Mouse (Mus musculus): ENCODE measurements around the gene Arl8b. TPM values are rescaled to one million over a fixed set of nuclear protein-coding genes. Genes with fewer than 3 reads are reported as not detected.
A peak's percentile ranks its signal among the peaks of the same experiment; 100 is the strongest.

Gene Arl8b
- polyA plus RNA-seq, 1 experiment, result 0.47 TPM

GRCm38 (mm10) chr6:108805871-108806270, 23.0 kb downstream of the Arl8b start:
- Histone ChIP-seq H3K36me3 (ENCODE audit: control insufficient read depth) (no peaks in the 10 kb centered on the region), H3K4me3 (replicated peaks) (no peak overlapping the region), H3K4me1 (ENCODE audit: control insufficient read depth) (peaks cover 2% of the 10 kb centered on the region; the same call in 1 of the 2 replicates), H3K27me3 (ENCODE audit: control insufficient read depth) (no peaks in the 10 kb centered on the region), H3K9me3 (ENCODE audit: control insufficient read depth, low read length) (no peaks in the 10 kb centered on the region)
- no peak for TF ChIP-seq GATA1 (IDR thresholded peaks at IDR 0.05; ENCODE audit: low read length)
- no peak for TF ChIP-seq TAL1 (IDR thresholded peaks at IDR 0.05; ENCODE audit: low read length)

DNA sequence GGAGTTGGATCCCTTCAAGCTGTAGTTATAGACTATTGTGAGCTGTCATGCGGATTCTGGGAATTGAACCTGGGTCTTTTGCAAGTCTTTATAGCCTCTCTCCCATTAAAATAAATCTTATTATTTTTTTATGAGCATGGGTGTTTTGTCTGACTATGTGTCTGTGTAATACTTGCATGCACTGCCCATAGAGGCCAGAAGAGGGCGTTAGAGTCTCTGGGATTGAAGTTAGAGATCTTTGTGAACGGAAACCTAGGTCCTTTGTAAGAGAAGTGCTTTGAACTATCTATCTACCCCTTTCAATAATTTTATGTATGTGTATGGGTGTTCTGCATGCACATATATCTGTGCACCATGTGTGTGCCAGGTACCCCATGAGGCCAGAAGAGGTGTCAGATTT, 24.5 kb downstream of the Arl8b start:
- no peak for TF ChIP-seq TAL1 (IDR thresholded peaks at IDR 0.05; ENCODE audit: low read length)
- no peak for TF ChIP-seq GATA1 (IDR thresholded peaks at IDR 0.05; ENCODE audit: low read length)
- Histone ChIP-seq H3K4me3 (replicated peaks) (no peak overlapping the region), H3K36me3 (ENCODE audit: control insufficient read depth) (no peaks in the 10 kb centered on the region)

GRCm38 (mm10) chr6:108808786-108809185, 25.9 kb downstream of the Arl8b start:
- Histone ChIP-seq H3K27me3 (ENCODE audit: control insufficient read depth) (no peaks in the 10 kb centered on the region), H3K4me1 (ENCODE audit: control insufficient read depth) (peaks cover 2% of the 10 kb centered on the region; the same call in 1 of the 2 replicates), H3K4me3 (replicated peaks) (no peak overlapping the region), H3K36me3 (ENCODE audit: control insufficient read depth) (peaks cover 2% of the 10 kb centered on the region; the same call in 1 of the 2 replicates), H3K9me3 (ENCODE audit: control insufficient read depth, low read length) (no peaks in the 10 kb centered on the region)
- TF ChIP-seq TAL1 (IDR thresholded peaks at IDR 0.05; ENCODE audit: low read length), result no peak
- no peak for TF ChIP-seq GATA1 (IDR thresholded peaks at IDR 0.05; ENCODE audit: low read length)

More for the DNA sequence above, 24.5 kb downstream of the Arl8b start:
- H3K9me3 ChIP-seq (ENCODE audit: control insufficient read depth, low read length), result no peaks in the 10 kb centered on the region
- H3K27me3 ChIP-seq (ENCODE audit: control insufficient read depth), result no peaks in the 10 kb centered on the region
- H3K4me1 ChIP-seq (ENCODE audit: control insufficient read depth), result peaks cover 2% of the 10 kb centered on the region; the same call in 1 of the 2 replicates

- Histone ChIP-seq H3K9me3 (ENCODE audit: control insufficient read depth, low read length) (no peaks in the 10 kb centered on the region), H3K4me1 (ENCODE audit: control insufficient read depth) (peaks cover 2% of the 10 kb centered on the region; the same call in 1 of the 2 replicates), H3K4me3 (replicated peaks) (no peak overlapping the region), H3K36me3 (ENCODE audit: control insufficient read depth) (peaks cover 3% of the 10 kb centered on the region), H3K27me3 (ENCODE audit: control insufficient read depth) (no peaks in the 10 kb centered on the region)
- TF ChIP-seq GATA1 (IDR thresholded peaks at IDR 0.05; ENCODE audit: low read length) (no peak), TAL1 (IDR thresholded peaks at IDR 0.05; ENCODE audit: low read length) (no peak)
Measured at GRCm38 (mm10) chr6:108810237-108810636, 27.3 kb downstream of the Arl8b start.

DNA sequence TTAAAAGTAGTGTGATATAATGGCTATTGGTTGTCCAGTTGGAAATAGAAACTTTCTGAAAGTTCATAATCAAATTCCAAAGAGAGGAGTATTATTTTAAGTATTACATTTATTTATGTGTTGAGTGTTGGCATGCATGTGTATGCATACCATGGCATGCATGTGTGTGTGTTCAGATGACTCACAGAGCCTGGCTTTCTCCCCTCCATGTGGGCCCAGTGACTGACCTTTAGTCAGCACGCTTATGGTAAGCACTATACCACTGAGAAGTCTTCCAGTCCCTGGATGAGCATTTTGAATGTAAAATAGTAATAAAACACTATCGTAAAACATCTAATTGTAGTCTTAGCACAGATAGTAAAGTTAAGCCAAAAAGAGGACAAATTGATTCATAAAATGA, 29.2 kb downstream of the Arl8b start:
- Histone ChIP-seq H3K9me3 (ENCODE audit: control insufficient read depth, low read length) (no peaks in the 10 kb centered on the region), H3K27me3 (ENCODE audit: control insufficient read depth) (no peaks in the 10 kb centered on the region), H3K36me3 (ENCODE audit: control insufficient read depth) (peaks cover 17% of the 10 kb centered on the region), H3K4me3 (replicated peaks) (no peak overlapping the region), H3K4me1 (ENCODE audit: control insufficient read depth) (peaks cover 2% of the 10 kb centered on the region; the same call in 1 of the 2 replicates)
- TF ChIP-seq TAL1 (IDR thresholded peaks at IDR 0.05; ENCODE audit: low read length) (no peak), GATA1 (IDR thresholded peaks at IDR 0.05; ENCODE audit: low read length) (no peak)

DNA sequence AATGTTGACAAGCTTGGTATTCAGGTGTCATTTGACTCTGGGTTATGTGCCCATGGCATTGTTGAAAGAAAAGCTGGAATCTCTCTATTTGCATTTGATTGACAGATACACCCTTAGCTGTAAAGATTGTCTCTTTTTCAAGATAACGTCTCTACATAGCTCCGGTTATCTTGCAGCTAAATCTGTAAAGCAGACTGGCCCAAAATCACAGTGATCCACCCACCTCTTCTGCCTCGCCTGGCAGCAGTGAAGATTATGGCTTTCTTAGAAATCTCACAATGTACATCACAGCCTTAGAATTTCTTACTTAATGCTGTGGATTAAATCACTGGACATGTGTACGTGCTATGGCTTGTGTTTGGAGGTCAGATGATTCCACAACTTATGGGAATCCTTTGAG, 34.6 kb downstream of the Arl8b start:
- no peak for TF ChIP-seq TAL1 (IDR thresholded peaks at IDR 0.05; ENCODE audit: low read length)
- TF ChIP-seq GATA1 (IDR thresholded peaks at IDR 0.05; ENCODE audit: low read length), result no peak
- no peaks in the 10 kb centered on the region for H3K9me3 ChIP-seq (ENCODE audit: control insufficient read depth, low read length)
- H3K4me3 ChIP-seq (replicated peaks), result no peak overlapping the region
- no peaks in the 10 kb centered on the region for H3K4me1 ChIP-seq (ENCODE audit: control insufficient read depth)
- peaks cover 64% of the 10 kb centered on the region for H3K36me3 ChIP-seq (ENCODE audit: control insufficient read depth)
- H3K27me3 ChIP-seq (ENCODE audit: control insufficient read depth), result no peaks in the 10 kb centered on the region

DNA sequence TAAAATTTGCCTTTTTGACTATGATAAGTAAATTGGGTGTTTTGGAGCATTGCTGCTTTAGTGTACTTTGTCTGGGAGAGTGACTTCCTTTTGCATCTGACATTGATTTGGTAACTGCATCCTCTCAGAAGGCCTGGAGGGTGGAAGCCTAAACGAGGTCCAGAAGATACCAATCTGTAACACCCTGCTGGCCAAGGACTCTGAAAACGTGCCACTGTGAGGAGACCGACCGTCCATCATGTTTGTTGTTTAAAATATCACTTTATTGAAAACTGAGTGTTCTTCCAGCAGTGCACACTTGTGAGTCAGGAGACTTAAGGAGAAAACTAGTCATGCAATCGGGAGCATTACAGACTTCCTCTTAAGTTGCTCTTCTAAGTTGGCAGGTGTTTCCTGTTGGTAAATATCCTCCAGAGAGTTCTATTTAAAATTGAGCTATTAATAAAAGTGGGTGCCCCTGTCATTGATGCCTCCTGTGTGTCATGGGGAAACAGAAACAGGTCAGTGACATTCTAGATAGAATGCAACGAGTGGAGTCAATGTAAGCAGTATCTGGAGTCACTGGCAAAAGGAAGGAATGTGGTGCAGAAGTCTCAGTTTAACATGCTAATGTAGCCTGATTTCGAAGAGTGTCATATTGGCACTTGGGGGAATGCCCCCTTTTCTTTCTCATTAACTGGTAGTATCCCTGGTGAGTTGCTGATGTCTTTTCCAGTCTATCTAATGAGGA, 42.1 kb downstream of the Arl8b start:
- no peaks in the 10 kb centered on the region for H3K9me3 ChIP-seq (ENCODE audit: control insufficient read depth, low read length)
- peaks cover 42% of the 10 kb centered on the region for H3K36me3 ChIP-seq (ENCODE audit: control insufficient read depth)
- H3K4me3 ChIP-seq (replicated peaks), result no peak overlapping the region

GRCm38 (mm10) chr6:108826070-108826469, 43.2 kb downstream of the Arl8b start:
- Histone ChIP-seq H3K9me3 (ENCODE audit: control insufficient read depth, low read length) (no peaks in the 10 kb centered on the region), H3K4me1 (ENCODE audit: control insufficient read depth) (peaks cover 28% of the 10 kb centered on the region), H3K36me3 (ENCODE audit: control insufficient read depth) (peaks cover 32% of the 10 kb centered on the region), H3K27me3 (ENCODE audit: control insufficient read depth) (no peaks in the 10 kb centered on the region), H3K4me3 (replicated peaks) (no peak overlapping the region)
- TF ChIP-seq GATA1 (IDR thresholded peaks at IDR 0.05; ENCODE audit: low read length), result no peak
- TF ChIP-seq TAL1 (IDR thresholded peaks at IDR 0.05; ENCODE audit: low read length), result no peak

More for the DNA sequence above, 42.1 kb downstream of the Arl8b start:
- TF ChIP-seq GATA1 (IDR thresholded peaks at IDR 0.05; ENCODE audit: low read length) (no peak), TAL1 (IDR thresholded peaks at IDR 0.05; ENCODE audit: low read length) (no peak)
- H3K4me1 ChIP-seq (ENCODE audit: control insufficient read depth), result peaks cover 26% of the 10 kb centered on the region
- H3K27me3 ChIP-seq (ENCODE audit: control insufficient read depth), result no peaks in the 10 kb centered on the region

- TF ChIP-seq GATA1 (IDR thresholded peaks at IDR 0.05; ENCODE audit: low read length), result no peak
- TF ChIP-seq TAL1 (IDR thresholded peaks at IDR 0.05; ENCODE audit: low read length), result no peak
- Histone ChIP-seq H3K36me3 (ENCODE audit: control insufficient read depth) (peaks cover 20% of the 10 kb centered on the region), H3K4me1 (ENCODE audit: control insufficient read depth) (peaks cover 28% of the 10 kb centered on the region), H3K27me3 (ENCODE audit: control insufficient read depth) (no peaks in the 10 kb centered on the region), H3K9me3 (ENCODE audit: control insufficient read depth, low read length) (no peaks in the 10 kb centered on the region), H3K4me3 (replicated peaks) (peak overlapping the region; percentile 86)
Measured at GRCm38 (mm10) chr6:108827336-108827920, 44.5 kb downstream of the Arl8b start.
